Mouse (Mus musculus): Measurements from ENCODE around the gene Gm39566. TPM values are rescaled to one million over a fixed set of nuclear protein-coding genes. Genes with fewer than 3 reads are reported as not detected.

The Gm39566 gene
- polyA plus RNA-seq, 1 experiment from 2014 or later, result not detected

GRCm38 (mm10) chr11:69803786-69804651 is 11.1 kb downstream of the Gm39566 start:
- peak; percentile 48 for ATAC-seq (ENCODE audit: insufficient read depth, low FRiP score, low read depth)
- Histone ChIP-seq H3K4me1 (peaks cover 58% of the 10 kb centered on the region), H3K9ac (peak overlapping the region; percentile 39; the same call in 1 of the 2 replicates), H3K36me3 (no peaks in the 10 kb centered on the region), H3K27ac (peak overlapping the region; percentile 61; the same call in 1 of the 2 replicates), H3K9me3 (no peaks in the 10 kb centered on the region), H3K4me2 (peak overlapping the region; percentile 98), H3K27me3 (replicated peaks) (peaks cover 6% of the 10 kb centered on the region; the same call in 1 of the 2 replicates), H3K4me3 (replicated peaks) (peak overlapping the region; percentile 56)
- 2% methylated on average over 60 of the region's 60 CpGs for WGBS

GRCm38 (mm10) chr11:69803328-69803727 is 11.8 kb downstream of the Gm39566 start:
- Histone ChIP-seq H3K27ac (peak overlapping the region; percentile 61; the same call in 1 of the 2 replicates), H3K4me3 (replicated peaks) (peak overlapping the region; percentile 56), H3K36me3 (no peaks in the 10 kb centered on the region), H3K9me3 (no peaks in the 10 kb centered on the region), H3K4me1 (peaks cover 58% of the 10 kb centered on the region), H3K27me3 (replicated peaks) (peaks cover 6% of the 10 kb centered on the region; the same call in 1 of the 2 replicates), H3K9ac (peak overlapping the region; percentile 39; the same call in 1 of the 2 replicates), H3K4me2 (peak overlapping the region; percentile 98)
- 0 out of 2 replicates have a peak, but pooled peaks have one; percentile 9 for ATAC-seq (ENCODE audit: insufficient read depth, low FRiP score, low read depth)
- WGBS, result 2% methylated on average over 12 of the region's 12 CpGs

- H3K4me1 ChIP-seq, result peaks cover 58% of the 10 kb centered on the region
- H3K9me3 ChIP-seq, result no peaks in the 10 kb centered on the region
- H3K4me3 ChIP-seq (replicated peaks), result peak overlapping the region; percentile 56
- peak overlapping the region; percentile 61 for H3K27ac ChIP-seq
- H3K4me2 ChIP-seq, result peak overlapping the region; percentile 98
- peaks cover 6% of the 10 kb centered on the region; the same call in 1 of the 2 replicates for H3K27me3 ChIP-seq (replicated peaks)
- 0 out of 2 replicates have a peak, but pooled peaks have one; percentile 27 for ATAC-seq (ENCODE audit: insufficient read depth, low FRiP score, low read depth)
- WGBS, result 0% methylated on average over 33 of the region's 33 CpGs
- no peaks in the 10 kb centered on the region for H3K36me3 ChIP-seq
- H3K9ac ChIP-seq, result peak overlapping the region; percentile 60
Measured at GRCm38 (mm10) chr11:69802648-69803105, 12.4 kb downstream of the Gm39566 start.

GRCm38 (mm10) chr11:69801379-69801977 is 13.6 kb downstream of the Gm39566 start, which contains the start of gene Fgf11:
Fgf11 (minus strand) TSS chr11:69801857.
- WGBS, result 2% methylated on average over 33 of the region's 33 CpGs
- H3K9ac ChIP-seq, result peak within 1 kb of the TSS; percentile 60
- H3K4me1 ChIP-seq, result peaks cover 58% of the 10 kb centered on the region
- no peak for ATAC-seq (ENCODE audit: insufficient read depth, low FRiP score, low read depth)
- no peaks in the 10 kb centered on the region for H3K9me3 ChIP-seq
- H3K4me3 ChIP-seq (replicated peaks), result peak within 1 kb of the TSS; percentile 56
- no peaks in the 10 kb centered on the region for H3K36me3 ChIP-seq
- peak within 1 kb of the TSS; percentile 98 for H3K4me2 ChIP-seq
- peaks cover 6% of the 10 kb centered on the region; the same call in 1 of the 2 replicates for H3K27me3 ChIP-seq (replicated peaks)
- peak within 1 kb of the TSS; percentile 76 for H3K27ac ChIP-seq

GRCm38 (mm10) chr11:69800392-69801197 is 14.5 kb downstream of the Gm39566 start:
- peaks cover 58% of the 10 kb centered on the region for H3K4me1 ChIP-seq
- peaks cover 6% of the 10 kb centered on the region; the same call in 1 of the 2 replicates for H3K27me3 ChIP-seq (replicated peaks)
- peak overlapping the region; percentile 98 for H3K4me2 ChIP-seq
- H3K9ac ChIP-seq, result peak overlapping the region; percentile 46
- peak; percentile 34; the same call in 1 of the 2 replicates for ATAC-seq (ENCODE audit: insufficient read depth, low FRiP score, low read depth)
- WGBS, result 1% methylated on average over 36 of the region's 36 CpGs
- H3K9me3 ChIP-seq, result no peaks in the 10 kb centered on the region
- H3K27ac ChIP-seq, result peak overlapping the region; percentile 76
- no peaks in the 10 kb centered on the region for H3K36me3 ChIP-seq
- peak overlapping the region; percentile 56 for H3K4me3 ChIP-seq (replicated peaks)

GRCm38 (mm10) chr11:69800138-69800391 is 15.0 kb downstream of the Gm39566 start:
- peaks cover 59% of the 10 kb centered on the region for H3K4me1 ChIP-seq
- WGBS, result 2% methylated on average over 11 of the region's 11 CpGs
- no peak for ATAC-seq (ENCODE audit: insufficient read depth, low FRiP score, low read depth)
- H3K9me3 ChIP-seq, result no peaks in the 10 kb centered on the region
- H3K4me2 ChIP-seq, result peak overlapping the region; percentile 98
- peak overlapping the region; percentile 76 for H3K27ac ChIP-seq
- no peak overlapping the region for H3K9ac ChIP-seq
- peak overlapping the region; percentile 56 for H3K4me3 ChIP-seq (replicated peaks)
- H3K36me3 ChIP-seq, result no peaks in the 10 kb centered on the region
- peaks cover 6% of the 10 kb centered on the region; the same call in 1 of the 2 replicates for H3K27me3 ChIP-seq (replicated peaks)

DNA sequence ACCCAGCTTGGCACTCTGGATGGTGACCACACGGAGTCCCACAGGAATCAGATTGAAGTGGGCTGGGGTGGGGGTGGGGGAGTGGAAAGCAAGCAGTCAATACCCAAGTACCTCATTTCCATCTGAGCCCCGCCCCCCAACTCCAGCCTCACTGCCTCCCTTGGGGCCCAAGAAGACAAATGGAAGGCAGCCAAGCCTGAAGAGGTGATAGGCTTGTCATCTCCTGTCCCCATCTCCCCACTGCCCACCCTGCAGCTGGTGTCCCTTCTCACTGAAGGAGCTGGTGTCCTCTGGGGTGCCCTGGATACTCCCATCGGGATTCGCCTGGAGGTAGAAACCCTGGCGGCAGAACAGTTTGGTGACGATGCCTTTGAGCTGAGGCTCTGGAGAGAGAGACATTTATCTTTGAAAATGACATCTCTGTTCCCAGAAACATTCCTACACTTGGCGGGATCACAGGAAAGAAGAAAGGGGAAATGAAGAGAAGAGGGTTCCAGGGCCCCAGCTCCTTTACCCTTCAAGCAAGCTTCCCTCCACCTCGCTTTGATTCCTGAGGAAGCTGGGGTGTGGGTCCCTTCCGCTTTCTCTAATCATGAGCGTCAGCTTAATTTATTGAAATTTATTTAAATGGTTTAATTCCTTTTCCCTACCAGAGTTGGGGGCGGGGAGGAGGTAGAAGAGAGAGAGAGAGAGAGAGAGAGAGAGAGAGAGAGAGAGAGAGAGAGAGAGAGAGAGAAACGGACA is 15.5 kb downstream of the Gm39566 start:
- Histone ChIP-seq H3K4me3 (replicated peaks) (no peak overlapping the region; the same call in 1 of the 2 replicates), H3K9me3 (no peaks in the 10 kb centered on the region), H3K4me2 (peak overlapping the region; percentile 98), H3K9ac (no peak overlapping the region), H3K36me3 (no peaks in the 10 kb centered on the region), H3K4me1 (peaks cover 57% of the 10 kb centered on the region), H3K27me3 (replicated peaks) (peaks cover 2% of the 10 kb centered on the region; the same call in 1 of the 2 replicates), H3K27ac (peak overlapping the region; percentile 76)
- no peak for ATAC-seq (ENCODE audit: insufficient read depth, low FRiP score, low read depth)
- 25% methylated on average over 12 of the region's 12 CpGs for WGBS

DNA sequence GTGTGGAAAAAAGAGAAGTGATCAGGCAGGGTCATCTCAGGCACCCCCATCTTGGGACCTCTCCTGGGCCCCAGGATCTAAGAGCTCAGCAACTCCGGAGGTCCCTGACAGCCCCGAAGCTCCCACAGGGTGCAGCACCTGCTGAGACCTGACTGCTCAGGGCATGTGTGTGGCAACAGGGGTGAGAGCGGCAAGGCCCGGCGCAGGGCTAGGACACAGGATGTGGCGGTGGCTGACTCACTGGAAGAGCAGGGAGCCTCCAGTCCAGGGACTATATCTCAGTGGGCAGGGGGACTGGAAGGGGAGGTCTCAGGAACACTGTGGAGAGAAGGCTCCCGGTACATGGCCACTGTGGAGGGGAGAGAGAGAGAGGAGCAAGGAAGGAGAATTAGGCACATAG is 17.2 kb downstream of the Gm39566 start:
- Histone ChIP-seq H3K9me3 (no peaks in the 10 kb centered on the region), H3K27me3 (replicated peaks) (no peaks in the 10 kb centered on the region), H3K27ac (no peak overlapping the region), H3K9ac (no peak overlapping the region), H3K4me3 (replicated peaks) (no peak overlapping the region), H3K4me1 (peaks cover 41% of the 10 kb centered on the region), H3K4me2 (no peak overlapping the region), H3K36me3 (no peaks in the 10 kb centered on the region)
- WGBS, result 72% methylated on average over 7 of the region's 7 CpGs
- no peak for ATAC-seq (ENCODE audit: insufficient read depth, low FRiP score, low read depth)

- ATAC-seq (ENCODE audit: insufficient read depth, low FRiP score, low read depth), result 0 out of 2 replicates have a peak, but pooled peaks have one; percentile 1
- Histone ChIP-seq H3K9ac (no peak overlapping the region), H3K4me3 (replicated peaks) (peak overlapping the region; percentile 44), H3K27ac (no peak overlapping the region), H3K36me3 (no peaks in the 10 kb centered on the region), H3K4me2 (peak overlapping the region; percentile 96), H3K27me3 (replicated peaks) (no peaks in the 10 kb centered on the region), H3K9me3 (no peaks in the 10 kb centered on the region), H3K4me1 (peaks cover 23% of the 10 kb centered on the region)
- WGBS, result 3% methylated on average over 13 of the region's 13 CpGs
Measured at GRCm38 (mm10) chr11:69795983-69796435, 19.1 kb downstream of the Gm39566 start.

DNA sequence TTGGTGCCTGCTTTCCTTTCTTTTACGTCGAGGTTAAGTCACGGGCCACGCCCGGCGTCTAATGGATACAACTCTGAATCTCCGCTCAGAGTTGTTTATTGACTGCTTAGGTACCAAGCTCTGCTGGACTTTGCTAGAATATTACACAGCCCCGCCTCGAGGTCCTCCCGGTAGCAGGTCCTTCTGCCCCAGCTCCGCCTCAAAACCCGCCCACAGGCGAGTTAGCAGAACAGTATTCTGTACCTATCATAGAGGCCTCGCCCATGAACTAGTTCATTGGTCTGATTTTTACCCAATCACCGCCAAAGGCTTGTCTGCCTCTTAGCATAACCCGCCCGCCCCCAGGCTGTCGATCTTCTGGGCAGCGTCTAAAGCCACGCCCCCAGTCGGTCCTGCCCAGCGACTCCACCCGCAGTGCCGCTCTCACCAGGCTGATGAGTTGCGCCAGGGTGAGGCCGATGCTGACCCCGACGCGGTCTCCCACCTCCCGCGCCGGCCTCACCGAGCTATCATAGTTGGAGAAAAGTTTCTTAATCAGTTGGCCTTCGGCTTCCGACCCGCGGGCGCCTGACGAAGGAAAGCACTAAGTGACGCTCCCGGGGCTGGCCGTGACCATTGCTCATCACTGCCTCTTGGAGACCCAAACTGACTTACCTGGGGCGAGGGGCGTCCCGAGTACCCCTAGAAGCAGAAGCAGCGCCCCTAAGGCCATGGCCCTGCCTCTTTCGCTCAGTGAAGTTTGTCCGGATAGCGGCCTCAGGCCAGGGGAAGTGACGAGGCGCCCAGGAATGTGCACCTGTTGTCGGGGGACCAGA is 19.7 kb downstream of the Gm39566 start, which contains the start of gene Chrnb1:
Chrnb1 (minus strand) TSS at position 776 of the 815 bp plus-strand sequence.
- H3K9me3 ChIP-seq, result no peaks in the 10 kb centered on the region
- WGBS, result under 1% methylated on average over 52 of the region's 52 CpGs
- peaks cover 16% of the 10 kb centered on the region for H3K4me1 ChIP-seq
- no peak within 1 kb of the TSS for H3K27ac ChIP-seq
- H3K4me3 ChIP-seq (replicated peaks), result peak within 1 kb of the TSS; percentile 44
- peak within 1 kb of the TSS; percentile 96 for H3K4me2 ChIP-seq
- H3K9ac ChIP-seq, result no peak within 1 kb of the TSS
- H3K36me3 ChIP-seq, result no peaks in the 10 kb centered on the region
- ATAC-seq (ENCODE audit: insufficient read depth, low FRiP score, low read depth), result peak; percentile 98
- no peaks in the 10 kb centered on the region for H3K27me3 ChIP-seq (replicated peaks)
